Mouse (Mus musculus) embryonic stem cell, embryonic (primary cell): ENCODE measurements at regions not wholly inside any gene's neighbourhood (a gene's known extent, or its start where the extent isn't known, plus 50 kb on each side); places are given as distances from the start of the nearest gene placed in this dataset.

ENCODE experiments used
- CTCF ChIA-PET, 4 experiments: fragments of 300-600 bp in 2 of 4; fragments of 350-600 bp in 2 of 4; sonication (Branson Sonifier 250); formaldehyde crosslinking; loops; one replicate each; lab custom pipeline; 2022; ENCODE audit warnings: inconsistent platforms in 2 of 4; lab: Charles Lee
- POLR2A ChIA-PET, 4 experiments: fragments of 300-600 bp in 2 of 4; fragments of 350-600 bp in 2 of 4; sonication (Branson Sonifier 250); formaldehyde crosslinking; loops; one replicate each; lab custom pipeline; 2022; ENCODE audit warnings: antibody characterized with exemption in 4 of 4, inconsistent platforms in 1 of 4; lab: Charles Lee

DNA sequence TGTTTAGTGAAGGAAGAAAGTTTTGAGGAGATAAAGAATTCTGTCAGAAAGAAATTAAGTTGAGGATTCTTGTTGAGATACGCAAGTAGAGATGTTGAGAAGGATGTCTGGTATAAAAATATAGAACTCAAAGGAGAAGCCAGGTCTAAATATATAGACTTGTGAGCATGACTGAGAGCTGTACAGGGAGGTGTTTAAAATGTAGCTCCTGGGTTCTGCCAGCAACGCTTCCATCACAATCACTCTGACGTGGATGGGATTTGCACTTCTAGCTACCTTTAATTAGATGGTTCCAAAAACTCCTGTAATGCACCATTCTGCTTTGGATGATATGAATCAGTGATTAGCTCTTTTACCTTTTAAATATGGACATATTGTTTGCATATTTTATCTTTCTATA lies 200.5 kb downstream of the Lnpk start:
- ChIA-PET POLR2A (no interaction called here), CTCF (interaction anchor here in 1 of 4 experiments (1.1 kb wide), 1 partner anchor 17 kb away, joined by 3 read pairs; no protein-coding TSS in a partner anchor)

DNA sequence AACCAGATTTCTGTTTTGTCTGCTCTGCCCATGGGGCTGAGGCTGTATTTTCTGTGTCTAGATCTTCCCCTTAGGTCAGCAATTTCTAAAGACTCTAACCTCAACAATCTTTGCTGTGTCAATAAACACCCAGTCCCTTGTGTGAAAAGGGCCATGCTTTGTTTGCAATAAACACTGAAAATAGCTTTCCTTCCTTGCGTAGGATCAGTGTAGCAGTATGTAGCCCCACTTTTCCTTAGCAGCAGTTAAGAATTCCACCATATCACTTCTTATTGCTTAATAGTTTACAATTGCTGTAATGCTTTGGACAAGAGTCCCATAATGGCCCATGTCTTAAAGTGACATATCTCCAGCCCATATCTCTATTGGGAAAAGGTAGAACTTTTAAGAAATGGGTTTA lies 205.3 kb downstream of the Lnpk start:
- POLR2A ChIA-PET: no interaction called here
- CTCF ChIA-PET: no interaction called here

GRCm38 (mm10) chr2:74373056-74373455 lies 206.2 kb downstream of the Lnpk start:
- POLR2A ChIA-PET: interaction anchor here in 1 of 4 experiments (1.0 kb wide), 1 partner anchor 10 kb away, joined by 6 read pairs; no protein-coding TSS in a partner anchor
- CTCF ChIA-PET: no interaction called here

DNA sequence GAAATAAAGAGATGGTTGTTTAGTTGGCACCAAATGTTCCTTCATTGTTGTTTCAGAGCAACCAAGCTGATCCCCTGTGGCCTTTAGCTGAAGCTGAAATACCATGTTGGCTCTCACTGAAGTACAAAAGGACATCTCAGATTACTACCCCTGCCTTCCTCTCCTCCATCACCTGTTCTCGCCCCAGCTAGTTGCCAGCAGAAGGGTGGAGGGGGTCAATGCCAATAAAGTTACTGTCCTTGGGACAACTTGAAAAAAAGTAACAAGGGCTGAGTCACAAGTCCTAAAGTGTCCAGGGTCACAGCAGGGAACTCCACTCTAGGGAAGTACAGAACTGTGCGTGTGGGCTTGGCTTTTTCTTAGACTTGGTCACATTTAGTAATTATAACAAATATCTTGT lies 216.0 kb downstream of the Lnpk start:
- ChIA-PET CTCF (no interaction called here), POLR2A (interaction anchor here in 1 of 4 experiments (2.1 kb wide), 1 partner anchor 10 kb away, joined by 6 read pairs; no protein-coding TSS in a partner anchor)

GRCm38 (mm10) chr2:74354591-74354990 lies 224.6 kb downstream of the Lnpk start:
- POLR2A ChIA-PET: no interaction called here
- CTCF ChIA-PET: no interaction called here

DNA sequence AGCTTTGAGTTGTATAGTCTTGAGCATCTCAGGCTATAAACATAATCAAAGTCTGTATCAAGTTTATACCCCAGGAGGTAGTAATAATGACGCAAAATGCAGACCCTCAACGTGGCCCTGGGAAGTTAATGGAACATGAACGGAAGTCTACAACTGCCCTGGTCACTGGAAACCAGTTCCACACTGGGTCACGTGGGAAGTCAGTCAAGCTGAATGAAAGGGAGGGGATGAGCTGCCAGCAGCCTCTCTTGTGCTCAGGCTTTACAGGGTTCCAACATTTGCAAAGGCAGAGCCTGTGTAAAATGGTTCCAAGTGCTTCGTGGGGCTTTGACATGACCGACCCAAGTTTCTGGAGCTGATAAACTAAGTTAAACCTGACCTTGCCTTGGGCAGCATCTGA lies 229.4 kb downstream of the Lnpk start:
- ChIA-PET CTCF (interaction anchor here in 1 of 4 experiments (0.6 kb wide), 1 partner anchor 363 kb away, joined by 3 read pairs; no protein-coding TSS in a partner anchor), POLR2A (no interaction called here)

DNA sequence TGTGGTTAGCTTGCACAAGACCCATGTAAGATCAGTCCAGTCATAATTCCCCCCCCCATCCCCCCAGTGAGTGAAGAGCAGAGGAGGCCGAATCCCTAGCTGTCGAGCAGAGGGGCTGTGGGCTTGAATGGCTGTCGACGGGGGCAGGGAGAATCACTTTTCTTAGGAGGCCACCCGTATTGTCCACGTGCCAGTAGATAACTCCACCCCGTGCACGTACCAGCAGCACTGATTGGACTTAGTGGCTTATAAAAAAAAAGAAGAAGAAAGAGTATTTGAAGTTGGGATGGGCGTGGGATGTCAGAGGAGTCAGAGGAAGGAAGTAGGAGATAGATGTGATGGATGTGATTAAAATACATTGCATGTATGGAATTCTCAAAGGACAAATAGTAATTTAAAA lies 272.9 kb downstream of the Lnpk start:
- CTCF ChIA-PET: interaction anchor here in 2 of 4 experiments (0.6 kb wide), 2 partner anchors 50 to 1812 kb away, joined by 4 to 8 read pairs; no protein-coding TSS in a partner anchor
- POLR2A ChIA-PET: interaction anchor here in 1 of 4 experiments (0.6 to 1.1 kb wide), 2 partner anchors 22 to 210 kb away, joined by 3 read pairs; no protein-coding TSS in a partner anchor

GRCm38 (mm10) chr2:74300885-74301451 lies 278.3 kb downstream of the Lnpk start:
- ChIA-PET CTCF (interaction anchor here (0.6 to 1.4 kb wide), 16 partner anchors 9 to 735 kb away, joined by 3 to 17 read pairs (median 4); no protein-coding TSS in a partner anchor), POLR2A (no interaction called here)

- ChIA-PET POLR2A (interaction anchor here in 1 of 4 experiments (0.7 kb wide), 1 partner anchor 390 kb away, joined by 3 read pairs; no protein-coding TSS in a partner anchor), CTCF (interaction anchor here (0.5 to 1.4 kb wide), 18 partner anchors 9 to 734 kb away, joined by 3 to 17 read pairs (median 3); no protein-coding TSS in a partner anchor)
Measured at GRCm38 (mm10) chr2:74300366-74300791, 278.9 kb downstream of the Lnpk start.

DNA sequence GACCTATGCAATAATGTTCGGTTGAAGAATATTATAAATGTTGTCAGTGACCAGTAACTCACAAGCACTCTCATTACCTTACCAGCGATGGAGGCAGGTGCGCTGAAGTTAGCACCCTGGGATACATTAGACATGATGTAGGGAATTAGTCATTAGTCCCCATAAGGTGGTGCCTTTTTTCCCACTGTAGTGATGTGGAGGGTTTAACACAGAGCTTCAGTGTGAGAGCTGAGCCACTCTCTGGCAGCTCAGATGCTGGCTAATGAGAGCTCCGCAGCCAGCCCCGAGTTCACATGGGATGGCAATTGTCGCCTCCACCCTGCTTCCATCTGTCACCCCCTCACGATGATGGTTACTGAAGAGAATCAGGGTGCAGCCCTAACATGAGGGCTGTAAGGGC lies 286.6 kb downstream of the Lnpk start:
- CTCF ChIA-PET: interaction anchor here in 1 of 4 experiments (1.0 kb wide), 1 partner anchor 13 kb away, joined by 3 read pairs; no protein-coding TSS in a partner anchor

DNA sequence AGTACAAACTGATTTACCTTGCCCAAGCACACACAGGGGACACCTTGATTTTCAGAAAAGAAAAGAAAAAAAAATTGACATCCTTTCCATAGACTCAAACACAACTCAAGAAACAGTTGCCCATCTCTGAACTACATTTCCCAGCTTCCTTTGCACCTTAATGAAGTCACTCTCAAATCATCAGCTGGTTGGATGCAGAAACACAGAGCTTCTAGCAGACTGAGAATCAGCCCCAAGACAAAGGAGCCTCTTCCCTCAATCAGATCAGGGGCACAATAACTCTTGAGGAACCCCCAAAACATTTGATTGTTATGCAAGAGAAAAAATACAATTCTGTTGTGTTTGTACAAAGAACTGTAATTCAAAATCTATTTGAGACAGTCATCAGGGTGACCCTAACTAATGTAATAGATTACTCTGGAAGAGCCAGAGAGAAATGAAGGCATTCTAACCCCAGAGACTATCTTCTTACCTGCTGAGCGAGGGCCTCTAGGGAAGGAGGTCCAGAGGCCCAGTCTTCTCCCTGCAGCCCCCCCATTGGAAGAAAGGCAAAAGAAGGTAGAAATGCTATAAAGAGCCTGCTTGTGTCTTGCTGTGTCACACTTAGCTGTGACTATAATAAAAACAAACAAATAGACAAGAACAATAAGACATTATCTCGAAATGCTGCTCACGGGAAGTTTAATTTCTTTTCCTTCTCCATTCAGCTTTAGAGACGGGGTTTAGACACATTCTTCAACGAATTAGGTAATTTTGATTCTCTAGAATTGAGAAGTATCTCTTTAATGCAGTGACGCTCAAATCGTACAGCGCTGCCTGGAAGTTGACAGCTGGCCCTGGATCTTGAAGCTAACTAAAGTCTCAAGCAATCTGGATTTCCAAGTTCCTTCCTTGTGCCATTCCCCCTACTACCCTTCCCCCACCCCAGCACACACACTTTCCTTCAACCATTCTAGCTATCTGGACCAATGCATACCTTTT lies 287.5 kb downstream of the Lnpk start:
- POLR2A ChIA-PET: interaction anchor here in 2 of 4 experiments (0.8 to 1.0 kb wide), 2 partner anchors 111 to 362 kb away, joined by 3 read pairs; no protein-coding TSS in a partner anchor
- CTCF ChIA-PET: interaction anchor here in 3 of 4 experiments (0.5 to 1.5 kb wide), 3 partner anchors 8 to 14 kb away, joined by 3 to 6 read pairs (median 6); no protein-coding TSS in a partner anchor

More for the DNA sequence above, 286.6 kb downstream of the Lnpk start:
- POLR2A ChIA-PET: interaction anchor here in 1 of 4 experiments (1.0 kb wide), 1 partner anchor 112 kb away, joined by 3 read pairs; no protein-coding TSS in a partner anchor

DNA sequence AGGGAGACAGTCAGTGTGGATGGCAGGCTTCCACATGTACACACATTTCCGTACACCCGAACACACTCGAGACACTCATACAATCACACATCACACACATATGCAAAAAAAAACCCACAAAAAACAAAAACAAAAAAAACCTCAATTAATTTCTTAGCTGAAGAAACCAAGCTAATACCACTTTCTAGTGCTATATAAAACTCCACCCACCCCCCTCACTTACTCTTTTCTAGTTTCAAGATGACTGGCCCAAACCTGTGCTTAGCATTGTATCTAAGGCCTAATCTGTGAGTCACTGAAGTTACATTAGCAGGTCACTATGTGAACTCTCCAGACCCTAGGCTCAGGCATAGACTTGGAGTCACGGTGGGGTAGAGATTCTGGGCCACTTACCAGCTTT lies 293.6 kb downstream of the Lnpk start:
- CTCF ChIA-PET: no interaction called here
- POLR2A ChIA-PET: interaction anchor here in 1 of 4 experiments (0.6 kb wide), 1 partner anchor 627 kb away, joined by 4 read pairs; no protein-coding TSS in a partner anchor

GRCm38 (mm10) chr2:74264963-74265362 lies 314.3 kb downstream of the Lnpk start:
- CTCF ChIA-PET: no interaction called here
- POLR2A ChIA-PET: no interaction called here

GRCm38 (mm10) chr2:74257034-74257781 lies 322.0 kb downstream of the Lnpk start:
- ChIA-PET CTCF (no interaction called here), POLR2A (interaction anchor here in 2 of 4 experiments (0.6 kb wide), 2 partner anchors 1793 to 1950 kb away, joined by 3 to 5 read pairs; no protein-coding TSS in a partner anchor)

GRCm38 (mm10) chr2:74247521-74247920 lies 331.7 kb downstream of the Lnpk start:
- POLR2A ChIA-PET: interaction anchor here in 1 of 4 experiments (0.9 kb wide), 1 partner anchor 134 kb away, joined by 3 read pairs; no protein-coding TSS in a partner anchor

GRCm38 (mm10) chr2:74246631-74247030 lies 332.6 kb downstream of the Lnpk start:
- CTCF ChIA-PET: interaction anchor here in 2 of 4 experiments (1.3 to 1.4 kb wide), 2 partner anchors 180 to 427 kb away, joined by 3 to 4 read pairs; no protein-coding TSS in a partner anchor
- POLR2A ChIA-PET: no interaction called here

More at GRCm38 (mm10) chr2:74247521-74247920, 331.7 kb downstream of the Lnpk start:
- CTCF ChIA-PET: interaction anchor here in 2 of 4 experiments (0.8 to 1.4 kb wide), 3 partner anchors 181 to 426 kb away, joined by 3 to 4 read pairs (median 3); no protein-coding TSS in a partner anchor

GRCm38 (mm10) chr2:74244203-74244602 lies 333.1 kb upstream of the Atp5g3 start:
- CTCF ChIA-PET: no interaction called here
- POLR2A ChIA-PET: no interaction called here

GRCm38 (mm10) chr2:74243801-74244200 lies 332.7 kb upstream of the Atp5g3 start:
- ChIA-PET POLR2A (no interaction called here), CTCF (interaction anchor here in 1 of 4 experiments (0.6 kb wide), 1 partner anchor 907 kb away, joined by 3 read pairs; no protein-coding TSS in a partner anchor)
